Mouse (Mus musculus): ENCODE measurements around the gene Abhd14a. TPM values are rescaled to one million over a fixed set of nuclear protein-coding genes. Genes with fewer than 3 reads are reported as not detected.
A peak's percentile ranks its signal among the peaks of the same experiment; 100 is the strongest.

Gene Abhd14a
- total RNA-seq, 1 experiment from 2014 or later: not detected

GRCm38 (mm10) chr9:106394649-106395602, 52.6 kb downstream of the Abhd14a start:
- 0 out of 2 replicates have a peak, but pooled peaks have one; percentile 34 for ATAC-seq (replicated peaks; ENCODE audit: insufficient number of reproducible peaks, low FRiP score, low TSS enrichment, poor library complexity, severe bottlenecking)

DNA sequence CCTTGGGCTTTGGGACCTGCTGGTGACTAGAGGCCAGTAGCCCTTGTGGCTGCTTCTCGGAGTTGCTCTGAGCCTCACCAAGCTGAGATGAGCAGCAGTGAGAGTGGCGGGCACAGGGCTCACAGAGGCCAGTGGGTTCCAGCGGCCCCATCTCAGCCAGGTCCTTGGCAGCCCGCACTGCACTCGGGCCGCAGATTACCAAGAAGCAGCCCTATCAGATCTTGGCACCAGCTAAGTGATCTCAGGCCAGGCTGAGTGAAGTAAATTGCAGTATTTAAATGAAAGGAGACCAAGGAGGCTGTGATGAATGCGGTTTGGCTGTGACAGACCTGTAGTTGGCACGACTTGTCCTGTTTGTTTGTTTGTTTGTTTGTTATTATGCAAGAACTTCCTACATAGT, 53.9 kb downstream of the Abhd14a start:
- no peak for ATAC-seq (replicated peaks; ENCODE audit: insufficient number of reproducible peaks, low FRiP score, low TSS enrichment, poor library complexity, severe bottlenecking)

- ATAC-seq (replicated peaks; ENCODE audit: insufficient number of reproducible peaks, low FRiP score, low TSS enrichment, poor library complexity, severe bottlenecking): 0 out of 2 replicates have a peak, but pooled peaks have one; percentile 40
These were observed 54.5 kb downstream of the Abhd14a start for GRCm38 (mm10) chr9:106392828-106393527.

Other genes with a start within 250 kb of the Abhd14a start
- gene Ppm1m, start 247.9 kb downstream of the Abhd14a start, total RNA-seq (2017): 30.2 to 33.6 TPM (median 31.1 TPM) in 3 replicates
- gene Twf2, start 244.6 kb downstream of the Abhd14a start, total RNA-seq (2017): 50.2 to 87.3 TPM (median 73.1 TPM) in 3 replicates
- gene Tlr9, start 225.1 kb downstream of the Abhd14a start, total RNA-seq (2017): 4.2 to 6.6 TPM (median 6.1 TPM) in 3 replicates
- 26.0 to 28.0 TPM (median 27.3 TPM) in 3 replicates for gene Alas1, start 199.0 kb downstream of the Abhd14a start, total RNA-seq (2017)
- gene Poc1a, start 166.6 kb downstream of the Abhd14a start, total RNA-seq (2017): 0.38 to 2.4 TPM (median 0.85 TPM) in 3 replicates
- gene Dusp7, start 79.0 kb downstream of the Abhd14a start, total RNA-seq (2017): 8.7 to 21.2 TPM (median 12.2 TPM) in 3 replicates
- gene Rpl29, start 18.2 kb downstream of the Abhd14a start, total RNA-seq (2017): 521 to 617 TPM (median 563 TPM) in 3 replicates
- gene Acy1, start 9.4 kb downstream of the Abhd14a start, total RNA-seq (2017): 2.8 to 9.5 TPM (median 5.4 TPM) in 3 replicates
- 2.7 to 3.3 TPM (median 3.2 TPM) in 3 replicates for gene Abhd14b, start 219 bp downstream of the Abhd14a start, total RNA-seq (2017)
- gene Pcbp4, start 5.6 kb upstream of the Abhd14a start, total RNA-seq (2017): 1.2 to 9.7 TPM (median 2.7 TPM) in 3 replicates
- gene Gpr62, start 18.3 kb upstream of the Abhd14a start, total RNA-seq (2017): 0.48 TPM in 1 of 3 replicates, not detected in the others
- 27.1 to 41.0 TPM (median 35.1 TPM) in 3 replicates for gene Rrp9, start 28.3 kb upstream of the Abhd14a start, total RNA-seq (2017)
- 40.5 to 57.0 TPM (median 45.9 TPM) in 3 replicates for gene Parp3, start 29.3 kb upstream of the Abhd14a start, total RNA-seq (2017)
- gene Iqcf1, start 52.3 kb upstream of the Abhd14a start, total RNA-seq (2017): not detected in 3 replicates
- not detected in 3 replicates for gene Iqcf5, start 66.9 kb upstream of the Abhd14a start, total RNA-seq (2017)
- 6.7 TPM in 1 of 3 replicates, not detected in the others for gene Iqcf3, start 114.0 kb upstream of the Abhd14a start, total RNA-seq (2017)
- not detected in 3 replicates for gene Iqcf4, start 123.3 kb upstream of the Abhd14a start, total RNA-seq (2017)
- gene Iqcf6, start 178.9 kb upstream of the Abhd14a start, total RNA-seq (2017): not detected in 3 replicates
- not detected in 3 replicates for gene Grm2, start 208.4 kb upstream of the Abhd14a start, total RNA-seq (2017)
- gene Tex264, start 238.2 kb upstream of the Abhd14a start, total RNA-seq (2017): 17.0 to 22.9 TPM (median 19.3 TPM) in 3 replicates

Data from monocyte, adult 5-6 weeks (primary cell).